Mouse (Mus musculus): ENCODE data around the gene Mapkbp1. TPM values are rescaled to one million over a fixed set of nuclear protein-coding genes. Genes with fewer than 3 reads are reported as not detected.

Gene Mapkbp1
- polyA plus RNA-seq, 1 experiment from 2014 or later = 7.9 TPM

- no peak overlapping the region for H3K9ac ChIP-seq (replicated peaks; ENCODE audit: low read depth, low read length)
- ATAC-seq (ENCODE audit: low read depth) = no peak
- peaks cover 3% of the 10 kb centered on the region; the same call in 1 of the 2 replicates for H3K36me3 ChIP-seq (ENCODE audit: control insufficient read depth, insufficient read depth, low read length)
- H3K4me1 ChIP-seq (ENCODE audit: control insufficient read depth, insufficient read depth, low read length) = no peaks in the 10 kb centered on the region
- H3K4me2 ChIP-seq (ENCODE audit: low read depth, low read length) = no peak overlapping the region
- H3K4me3 ChIP-seq (ENCODE audit: low read depth, low read length) = no peak overlapping the region
- H3K27me3 ChIP-seq (ENCODE audit: control insufficient read depth, insufficient read depth, low read length) = no peaks in the 10 kb centered on the region
- H3K27ac ChIP-seq (ENCODE audit: low read depth, low read length) = no peak overlapping the region
- H3K9me3 ChIP-seq (ENCODE audit: control insufficient read depth, low read length) = no peaks in the 10 kb centered on the region
- 83% methylated on average over 4 of the region's 4 CpGs for WGBS
Measured at GRCm38 (mm10) chr2:120001956-120002355, 29.5 kb downstream of the Mapkbp1 start.

- H3K36me3 ChIP-seq (ENCODE audit: control insufficient read depth, insufficient read depth, low read length) = peaks cover 3% of the 10 kb centered on the region; the same call in 1 of the 2 replicates
- H3K9me3 ChIP-seq (ENCODE audit: control insufficient read depth, low read length) = no peaks in the 10 kb centered on the region
- no peak overlapping the region for H3K9ac ChIP-seq (replicated peaks; ENCODE audit: low read depth, low read length)
- H3K4me1 ChIP-seq (ENCODE audit: control insufficient read depth, insufficient read depth, low read length) = no peaks in the 10 kb centered on the region
- H3K4me2 ChIP-seq (ENCODE audit: low read depth, low read length) = no peak overlapping the region
- H3K4me3 ChIP-seq (ENCODE audit: low read depth, low read length) = no peak overlapping the region
- no peaks in the 10 kb centered on the region for H3K27me3 ChIP-seq (ENCODE audit: control insufficient read depth, insufficient read depth, low read length)
- no peak overlapping the region for H3K27ac ChIP-seq (ENCODE audit: low read depth, low read length)
- ATAC-seq (ENCODE audit: low read depth) = no peak
- 91% methylated on average over 2 of the region's 2 CpGs for WGBS
Measured at GRCm38 (mm10) chr2:120003970-120004369, 31.5 kb downstream of the Mapkbp1 start.

DNA sequence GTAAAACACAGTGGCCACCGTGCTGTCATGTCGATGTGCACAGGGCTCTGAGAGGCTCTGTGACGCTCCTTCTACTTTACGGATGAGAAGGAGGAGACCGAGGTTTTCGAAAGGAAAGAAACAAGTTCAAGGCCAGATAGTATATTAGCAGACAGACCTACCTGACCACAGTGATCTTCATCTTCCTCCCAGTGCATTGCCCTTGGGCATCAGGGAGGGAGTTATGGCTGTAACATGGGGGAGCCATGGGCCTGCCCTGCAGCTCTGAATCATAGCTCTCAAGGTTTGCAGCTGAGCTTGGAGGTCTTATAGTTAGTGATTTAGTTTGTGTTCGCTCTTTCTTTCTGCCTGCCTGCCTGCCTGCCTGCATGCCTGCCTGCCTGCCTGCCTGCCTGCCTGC lies 34.2 kb downstream of the Mapkbp1 start:
- 95% methylated on average over 7 of the region's 7 CpGs for WGBS
- H3K27me3 ChIP-seq (ENCODE audit: control insufficient read depth, insufficient read depth, low read length) = no peaks in the 10 kb centered on the region
- no peaks in the 10 kb centered on the region for H3K4me1 ChIP-seq (ENCODE audit: control insufficient read depth, insufficient read depth, low read length)
- no peak for ATAC-seq (ENCODE audit: low read depth)
- no peak overlapping the region for H3K27ac ChIP-seq (ENCODE audit: low read depth, low read length)
- H3K4me2 ChIP-seq (ENCODE audit: low read depth, low read length) = no peak overlapping the region
- peaks cover 3% of the 10 kb centered on the region; the same call in 1 of the 2 replicates for H3K36me3 ChIP-seq (ENCODE audit: control insufficient read depth, insufficient read depth, low read length)
- H3K9me3 ChIP-seq (ENCODE audit: control insufficient read depth, low read length) = no peaks in the 10 kb centered on the region
- no peak overlapping the region for H3K4me3 ChIP-seq (ENCODE audit: low read depth, low read length)
- no peak overlapping the region for H3K9ac ChIP-seq (replicated peaks; ENCODE audit: low read depth, low read length)

GRCm38 (mm10) chr2:120007680-120008210 lies 35.2 kb downstream of the Mapkbp1 start:
- Histone ChIP-seq H3K9ac (replicated peaks; ENCODE audit: low read depth, low read length) (no peak overlapping the region), H3K36me3 (ENCODE audit: control insufficient read depth, insufficient read depth, low read length) (peaks cover 3% of the 10 kb centered on the region), H3K4me1 (ENCODE audit: control insufficient read depth, insufficient read depth, low read length) (no peaks in the 10 kb centered on the region), H3K4me3 (ENCODE audit: low read depth, low read length) (no peak overlapping the region), H3K9me3 (ENCODE audit: control insufficient read depth, low read length) (no peaks in the 10 kb centered on the region), H3K27me3 (ENCODE audit: control insufficient read depth, insufficient read depth, low read length) (no peaks in the 10 kb centered on the region), H3K4me2 (ENCODE audit: low read depth, low read length) (no peak overlapping the region), H3K27ac (ENCODE audit: low read depth, low read length) (no peak overlapping the region)
- no peak for ATAC-seq (ENCODE audit: low read depth)
- WGBS = 86% methylated on average over 4 of the region's 4 CpGs

DNA sequence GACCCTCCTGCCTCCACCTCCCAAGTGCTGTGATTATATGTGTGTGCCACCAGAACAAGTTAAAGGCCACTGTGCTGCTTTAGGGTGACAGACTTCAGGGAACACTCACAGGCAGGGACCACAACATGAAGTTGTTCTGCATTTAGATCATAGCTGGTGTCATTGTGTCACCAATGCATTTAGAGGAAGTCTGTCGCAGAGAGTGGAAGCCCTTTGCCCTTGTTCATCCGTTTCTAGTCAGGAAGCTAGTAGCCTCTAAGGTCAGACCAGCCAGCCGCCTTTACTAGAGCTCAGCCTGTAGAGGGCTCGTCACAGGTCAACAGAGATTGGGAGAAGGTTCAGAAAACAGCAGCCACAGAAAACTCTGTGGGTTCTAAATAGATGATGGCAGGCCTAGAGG lies 36.2 kb downstream of the Mapkbp1 start:
- Histone ChIP-seq H3K4me2 (ENCODE audit: low read depth, low read length) (no peak overlapping the region), H3K9ac (replicated peaks; ENCODE audit: low read depth, low read length) (no peak overlapping the region), H3K4me3 (ENCODE audit: low read depth, low read length) (no peak overlapping the region), H3K9me3 (ENCODE audit: control insufficient read depth, low read length) (no peaks in the 10 kb centered on the region), H3K36me3 (ENCODE audit: control insufficient read depth, insufficient read depth, low read length) (peaks cover 3% of the 10 kb centered on the region), H3K4me1 (ENCODE audit: control insufficient read depth, insufficient read depth, low read length) (no peaks in the 10 kb centered on the region), H3K27ac (ENCODE audit: low read depth, low read length) (no peak overlapping the region), H3K27me3 (ENCODE audit: control insufficient read depth, insufficient read depth, low read length) (no peaks in the 10 kb centered on the region)
- WGBS = 77% methylated on average over 4 of the region's 4 CpGs
- no peak for ATAC-seq (ENCODE audit: low read depth)

GRCm38 (mm10) chr2:120011462-120012200 lies 39.1 kb downstream of the Mapkbp1 start:
- Histone ChIP-seq H3K9me3 (ENCODE audit: control insufficient read depth, low read length) (no peaks in the 10 kb centered on the region), H3K27me3 (ENCODE audit: control insufficient read depth, insufficient read depth, low read length) (no peaks in the 10 kb centered on the region), H3K36me3 (ENCODE audit: control insufficient read depth, insufficient read depth, low read length) (peaks cover 3% of the 10 kb centered on the region; the same call in 1 of the 2 replicates), H3K4me2 (ENCODE audit: low read depth, low read length) (no peak overlapping the region), H3K27ac (ENCODE audit: low read depth, low read length) (no peak overlapping the region), H3K4me3 (ENCODE audit: low read depth, low read length) (no peak overlapping the region), H3K9ac (replicated peaks; ENCODE audit: low read depth, low read length) (no peak overlapping the region), H3K4me1 (ENCODE audit: control insufficient read depth, insufficient read depth, low read length) (no peaks in the 10 kb centered on the region)
- ATAC-seq (ENCODE audit: low read depth) = no peak
- WGBS = 84% methylated on average over 8 of the region's 8 CpGs

- Histone ChIP-seq H3K27ac (ENCODE audit: low read depth, low read length) (no peak overlapping the region), H3K4me2 (ENCODE audit: low read depth, low read length) (no peak overlapping the region), H3K9me3 (ENCODE audit: control insufficient read depth, low read length) (no peaks in the 10 kb centered on the region), H3K36me3 (ENCODE audit: control insufficient read depth, insufficient read depth, low read length) (peaks cover 13% of the 10 kb centered on the region; the same call in 1 of the 2 replicates), H3K4me3 (ENCODE audit: low read depth, low read length) (no peak overlapping the region), H3K27me3 (ENCODE audit: control insufficient read depth, insufficient read depth, low read length) (no peaks in the 10 kb centered on the region), H3K4me1 (ENCODE audit: control insufficient read depth, insufficient read depth, low read length) (no peaks in the 10 kb centered on the region), H3K9ac (replicated peaks; ENCODE audit: low read depth, low read length) (no peak overlapping the region)
- WGBS = 86% methylated on average over 13 of the region's 13 CpGs
- no peak for ATAC-seq (ENCODE audit: low read depth)
Measured at GRCm38 (mm10) chr2:120012924-120013323, 40.4 kb downstream of the Mapkbp1 start.

GRCm38 (mm10) chr2:120013831-120014486 lies 41.5 kb downstream of the Mapkbp1 start:
- no peaks in the 10 kb centered on the region for H3K4me1 ChIP-seq (ENCODE audit: control insufficient read depth, insufficient read depth, low read length)
- ATAC-seq (ENCODE audit: low read depth) = no peak
- H3K9ac ChIP-seq (replicated peaks; ENCODE audit: low read depth, low read length) = no peak overlapping the region
- H3K4me3 ChIP-seq (ENCODE audit: low read depth, low read length) = no peak overlapping the region
- no peaks in the 10 kb centered on the region for H3K27me3 ChIP-seq (ENCODE audit: control insufficient read depth, insufficient read depth, low read length)
- no peak overlapping the region for H3K4me2 ChIP-seq (ENCODE audit: low read depth, low read length)
- peaks cover 22% of the 10 kb centered on the region for H3K36me3 ChIP-seq (ENCODE audit: control insufficient read depth, insufficient read depth, low read length)
- no peak overlapping the region for H3K27ac ChIP-seq (ENCODE audit: low read depth, low read length)
- no peaks in the 10 kb centered on the region for H3K9me3 ChIP-seq (ENCODE audit: control insufficient read depth, low read length)
- WGBS = 97% methylated on average over 2 of the region's 2 CpGs

DNA sequence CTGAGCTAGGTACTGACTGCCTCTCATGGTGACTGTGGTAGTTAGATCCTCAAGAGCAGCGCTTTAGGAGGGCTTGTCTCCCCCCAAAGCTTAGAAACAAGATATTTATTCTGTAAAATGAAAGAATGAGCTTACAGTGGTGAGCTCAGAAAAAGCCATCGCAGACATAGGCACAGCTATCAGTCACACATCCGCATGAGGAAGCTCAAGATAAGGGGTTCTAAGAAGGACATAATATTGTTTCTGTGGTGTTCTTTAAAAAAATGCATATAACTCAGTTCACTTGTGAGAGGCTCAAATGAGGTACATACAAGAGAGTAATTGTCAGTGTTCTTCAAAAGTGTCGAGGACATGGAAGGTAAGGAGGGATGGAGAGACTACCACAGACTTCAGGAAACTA lies 43.4 kb downstream of the Mapkbp1 start:
- peaks cover 40% of the 10 kb centered on the region for H3K36me3 ChIP-seq (ENCODE audit: control insufficient read depth, insufficient read depth, low read length)
- no peaks in the 10 kb centered on the region for H3K4me1 ChIP-seq (ENCODE audit: control insufficient read depth, insufficient read depth, low read length)
- no peak overlapping the region for H3K4me2 ChIP-seq (ENCODE audit: low read depth, low read length)
- no peaks in the 10 kb centered on the region for H3K27me3 ChIP-seq (ENCODE audit: control insufficient read depth, insufficient read depth, low read length)
- ATAC-seq (ENCODE audit: low read depth) = no peak
- H3K9me3 ChIP-seq (ENCODE audit: control insufficient read depth, low read length) = no peaks in the 10 kb centered on the region
- WGBS = 95% methylated on average over 4 of the region's 4 CpGs
- no peak overlapping the region for H3K4me3 ChIP-seq (ENCODE audit: low read depth, low read length)
- no peak overlapping the region for H3K27ac ChIP-seq (ENCODE audit: low read depth, low read length)
- H3K9ac ChIP-seq (replicated peaks; ENCODE audit: low read depth, low read length) = no peak overlapping the region

All from neural tube, embryonic 14.5 days (tissue).